Mouse (Mus musculus) large intestine, adult 2 months (tissue): Measurements from ENCODE around the gene Hils1. TPM values are rescaled to one million over a fixed set of nuclear protein-coding genes. Genes with fewer than 3 reads are reported as not detected.

Experiments used
- DNase-seq: peaks from one replicate; pipeline ENCODE4 v3.0.0-alpha.2; 2012; ENCODE audit warnings: low read depth, low spot score
- WGBS: fragments of 180-500 bp; shearing (Covaris S2); methylation state at CpG from one replicate; pipeline ENCODE4 v1.1.7; 2018; 5-methylcytosine and 5-hydroxymethylcytosine counted together
- polyA plus RNA-seq: library from polyadenylated mRNA; depleted of rRNA; stranded (reverse); fragments of >200 nt; gene quantifications from 2 replicates; pipeline ENCODE4 v1.2.3, GENCODE M21; 2012; rRNA removed

The Hils1 gene
- polyA plus RNA-seq = not detected in 2 replicates

- 40% methylated on average over 4 of the region's 4 CpGs for WGBS
- DNase-seq = no peak
Observed at GRCm38 (mm10) chr11:94967419-94967818, at the start of gene Hils1. TSS of gene Hils1 (plus strand) at chr11:94967593.

- no peak for DNase-seq
- WGBS = 64% methylated on average over 6 of the region's 6 CpGs
Observed at GRCm38 (mm10) chr11:94917717-94918116, 49.7 kb upstream of the Hils1 start.

DNA sequence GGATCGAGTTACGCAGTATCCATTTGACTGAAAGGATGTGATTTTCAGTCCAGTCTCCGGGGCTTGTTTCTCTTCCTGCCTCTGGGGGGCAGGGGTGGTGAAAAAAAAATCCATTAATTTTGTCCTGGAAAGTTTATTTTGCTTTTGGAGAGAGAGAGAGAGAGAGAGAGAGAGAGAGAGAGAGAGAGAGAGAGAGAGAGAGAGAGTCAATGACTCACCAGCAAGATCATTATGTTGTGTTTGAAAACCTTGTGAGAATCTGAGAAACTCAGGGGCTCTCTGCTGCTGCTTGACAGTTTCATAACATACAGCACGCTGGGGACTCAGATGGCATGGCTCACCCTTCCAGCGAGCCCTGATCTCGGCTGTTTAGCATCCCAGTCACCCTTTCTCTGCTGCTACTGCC is 46.4 kb upstream of the Hils1 start:
- 40% methylated on average over 6 of the region's 6 CpGs for WGBS
- no peak for DNase-seq

GRCm38 (mm10) chr11:94924977-94925376 is 42.4 kb upstream of the Hils1 start:
- no peak for DNase-seq
- WGBS = 81% methylated on average over 4 of the region's 4 CpGs

DNA sequence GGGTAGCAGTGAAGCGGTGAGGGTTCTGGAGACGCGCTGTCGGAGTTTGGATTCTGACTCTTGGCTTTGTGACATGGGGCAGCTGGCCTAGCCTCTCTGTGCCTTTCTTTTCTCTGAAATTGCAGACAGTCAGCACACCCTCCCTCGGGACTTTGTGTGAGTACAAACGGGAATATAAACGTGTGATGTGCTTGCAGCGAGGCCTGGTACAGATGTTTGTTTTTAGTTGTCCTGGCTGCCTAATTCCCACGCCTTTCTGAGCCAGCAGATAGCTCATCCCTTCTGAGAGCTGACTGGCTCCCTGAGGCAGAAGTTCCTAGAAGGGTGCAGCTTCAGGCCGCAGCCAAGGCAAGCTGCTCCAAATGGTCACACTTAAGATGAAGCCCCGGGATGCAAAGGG is 41.0 kb upstream of the Hils1 start:
- no peak for DNase-seq
- WGBS = 66% methylated on average over 11 of the region's 11 CpGs

DNA sequence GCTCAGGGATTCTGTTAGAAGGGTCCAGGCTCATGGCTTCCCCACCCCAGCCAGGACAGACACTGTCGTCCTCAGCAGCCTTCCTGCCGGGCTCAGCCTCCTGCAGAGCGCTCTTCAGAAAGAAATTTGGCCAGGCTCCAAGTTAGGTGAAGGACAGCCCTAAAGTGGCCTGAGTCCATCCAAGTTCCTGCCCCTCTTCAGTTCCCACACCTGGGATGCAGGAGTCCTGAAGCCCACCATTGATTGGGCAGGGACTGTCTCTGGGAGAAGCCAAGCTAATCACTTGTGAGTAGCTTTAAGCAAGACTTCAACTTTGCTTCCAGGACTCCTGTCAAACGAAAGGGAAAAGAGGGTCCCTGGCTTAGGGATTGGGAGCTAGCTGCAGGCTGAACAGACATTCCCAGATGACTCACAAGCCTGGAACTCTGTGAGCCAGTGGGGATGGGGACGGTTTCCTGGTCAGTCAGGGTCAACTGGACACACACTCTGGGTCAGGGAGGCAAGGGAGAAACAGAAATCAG is 39.6 kb upstream of the Hils1 start:
- no peak for DNase-seq
- WGBS = 20% methylated on average over 5 of the region's 5 CpGs

DNA sequence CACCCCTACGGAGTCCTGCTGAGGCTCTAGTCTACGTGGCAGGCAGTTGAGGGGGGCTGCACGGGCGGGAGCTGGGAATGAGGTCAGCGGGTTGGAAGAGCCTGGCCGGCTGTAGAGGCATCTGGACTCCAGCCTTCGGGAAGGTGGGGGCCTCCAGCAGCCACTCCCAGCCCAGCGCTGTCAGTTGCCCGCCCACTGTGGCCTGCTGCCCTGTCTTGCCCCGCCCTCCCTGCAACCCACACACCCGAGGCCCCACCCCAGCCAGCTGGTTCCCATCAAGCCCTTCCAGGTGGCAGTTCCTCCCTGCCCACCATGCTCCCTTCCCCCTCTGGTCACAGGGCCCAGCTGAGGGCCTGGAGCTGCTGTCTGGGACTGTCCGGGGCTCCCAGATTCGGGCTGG is 38.6 kb upstream of the Hils1 start:
- WGBS = 3% methylated on average over 11 of the region's 13 CpGs
- DNase-seq = peak; percentile 48

- no peak for DNase-seq
- WGBS = 72% methylated on average over 9 of the region's 9 CpGs
Observed at GRCm38 (mm10) chr11:94929599-94929998, 37.8 kb upstream of the Hils1 start.

GRCm38 (mm10) chr11:94930151-94930550 is 37.2 kb upstream of the Hils1 start:
- 70% methylated on average over 4 of the region's 4 CpGs for WGBS

DNA sequence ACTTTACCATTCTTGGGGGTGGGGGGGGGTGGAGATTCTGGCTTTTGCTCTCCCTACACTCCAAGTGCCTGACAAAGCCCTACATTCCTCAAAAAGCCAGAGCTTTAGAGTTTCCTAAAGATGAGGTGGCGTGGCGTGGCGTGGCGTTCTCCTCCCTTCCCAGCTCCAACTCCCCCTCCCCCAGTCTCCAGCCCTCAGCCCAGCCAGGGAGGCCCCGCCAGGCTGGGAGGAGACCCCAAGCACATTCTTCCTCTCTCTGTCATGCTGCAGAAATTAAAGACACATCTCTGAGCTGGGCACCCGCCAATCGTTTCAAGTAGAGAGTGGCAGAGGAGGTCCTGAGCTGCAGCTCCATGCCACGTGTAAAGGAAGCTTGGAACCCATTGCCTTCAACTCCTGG is 33.8 kb upstream of the Hils1 start:
- no peak for DNase-seq
- WGBS = 45% methylated on average over 8 of the region's 8 CpGs

More at GRCm38 (mm10) chr11:94930151-94930550, 37.2 kb upstream of the Hils1 start:
- DNase-seq = no peak

- DNase-seq = no peak
Observed at GRCm38 (mm10) chr11:94934526-94934925, 32.9 kb upstream of the Hils1 start.

GRCm38 (mm10) chr11:94936045-94936444 is 31.3 kb upstream of the Hils1 start, which contains the start of gene Col1a1:
TSS of gene Col1a1 (plus strand) at chr11:94936224.
- 37% methylated on average over 19 of the region's 19 CpGs for WGBS
- no peak for DNase-seq

More at GRCm38 (mm10) chr11:94934526-94934925, 32.9 kb upstream of the Hils1 start:
- 49% methylated on average over 11 of the region's 11 CpGs for WGBS

- WGBS = under 1% methylated on average over 17 of the region's 17 CpGs
- peak; percentile 73 for DNase-seq
Observed at GRCm38 (mm10) chr11:94936851-94937295, 30.5 kb upstream of the Hils1 start.

- WGBS = 1% methylated on average over 18 of the region's 18 CpGs
- DNase-seq = no peak
Observed at GRCm38 (mm10) chr11:94937335-94937781, 30.0 kb upstream of the Hils1 start.

DNA sequence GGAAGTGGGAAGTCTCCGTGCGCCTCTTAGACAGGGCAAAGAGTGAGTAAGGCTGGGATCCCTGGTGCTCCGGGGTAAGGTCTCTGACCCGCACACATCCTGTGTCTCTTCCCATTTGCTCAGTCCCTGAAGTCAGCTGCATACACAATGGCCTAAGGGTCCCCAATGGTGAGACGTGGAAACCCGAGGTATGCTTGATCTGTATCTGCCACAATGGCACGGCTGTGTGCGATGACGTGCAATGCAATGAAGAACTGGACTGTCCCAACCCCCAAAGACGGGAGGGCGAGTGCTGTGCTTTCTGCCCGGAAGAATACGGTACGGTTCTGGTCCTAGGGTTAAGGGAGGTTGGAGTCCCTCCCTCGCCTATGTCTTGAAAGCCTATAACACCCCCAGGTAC is 29.6 kb upstream of the Hils1 start:
- 2% methylated on average over 15 of the region's 15 CpGs for WGBS
- no peak for DNase-seq

- no peak for DNase-seq
- WGBS = 20% methylated on average over 9 of the region's 9 CpGs
Observed at GRCm38 (mm10) chr11:94938296-94938695, 29.1 kb upstream of the Hils1 start.

GRCm38 (mm10) chr11:94939280-94939679 is 28.1 kb upstream of the Hils1 start:
- WGBS = 18% methylated on average over 4 of the region's 4 CpGs
- no peak for DNase-seq

DNA sequence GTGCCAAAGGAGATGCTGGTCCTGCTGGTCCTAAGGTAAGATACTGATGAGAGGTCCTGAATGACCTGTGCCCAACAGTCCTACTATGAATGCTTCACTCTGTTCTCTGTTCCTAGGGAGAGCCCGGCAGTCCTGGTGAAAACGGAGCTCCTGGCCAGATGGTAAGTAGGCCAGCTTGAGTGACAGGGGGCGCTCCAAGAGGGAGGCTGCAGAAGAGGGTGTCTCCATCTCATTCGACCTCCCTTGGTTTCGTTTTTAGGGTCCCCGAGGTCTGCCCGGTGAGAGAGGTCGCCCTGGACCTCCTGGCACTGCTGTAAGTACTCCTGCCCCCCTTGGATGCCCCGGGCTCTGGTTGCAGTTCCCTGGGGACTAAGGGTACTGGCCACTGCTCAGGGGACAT is 26.3 kb upstream of the Hils1 start:
- WGBS = 33% methylated on average over 9 of the region's 9 CpGs
- DNase-seq = no peak

DNA sequence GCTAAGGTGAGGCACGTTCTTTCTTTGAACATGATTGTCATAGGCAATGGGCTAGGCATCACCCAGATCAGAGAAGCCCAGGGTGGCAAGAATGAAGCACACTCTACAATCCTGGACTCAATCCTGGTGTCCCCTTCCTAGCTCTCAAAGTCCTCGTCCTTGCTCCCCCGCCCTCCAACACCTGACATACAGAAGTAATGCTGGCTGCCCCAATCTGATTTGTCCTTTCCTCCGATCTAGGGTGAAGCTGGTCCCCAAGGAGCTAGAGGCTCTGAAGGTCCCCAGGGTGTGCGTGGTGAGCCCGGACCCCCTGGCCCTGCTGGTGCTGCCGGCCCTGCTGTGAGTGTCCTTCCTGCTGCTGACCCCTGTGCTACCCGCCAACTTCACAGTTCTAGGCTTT is 25.6 kb upstream of the Hils1 start:
- no peak for DNase-seq
- 75% methylated on average over 8 of the region's 8 CpGs for WGBS

- no peak for DNase-seq
Observed at GRCm38 (mm10) chr11:94942282-94943023, 24.9 kb upstream of the Hils1 start.

GRCm38 (mm10) chr11:94943054-94943453 is 24.3 kb upstream of the Hils1 start:
- DNase-seq = no peak
- 71% methylated on average over 15 of the region's 15 CpGs for WGBS

More at GRCm38 (mm10) chr11:94942282-94943023, 24.9 kb upstream of the Hils1 start:
- 41% methylated on average over 13 of the region's 13 CpGs for WGBS
